Mouse (Mus musculus): ENCODE measurements at regions not wholly inside any gene's neighbourhood (a gene's known extent, or its start where the extent isn't known, plus 50 kb on each side); places are given as distances from the start of the nearest gene placed in this dataset.

DNA sequence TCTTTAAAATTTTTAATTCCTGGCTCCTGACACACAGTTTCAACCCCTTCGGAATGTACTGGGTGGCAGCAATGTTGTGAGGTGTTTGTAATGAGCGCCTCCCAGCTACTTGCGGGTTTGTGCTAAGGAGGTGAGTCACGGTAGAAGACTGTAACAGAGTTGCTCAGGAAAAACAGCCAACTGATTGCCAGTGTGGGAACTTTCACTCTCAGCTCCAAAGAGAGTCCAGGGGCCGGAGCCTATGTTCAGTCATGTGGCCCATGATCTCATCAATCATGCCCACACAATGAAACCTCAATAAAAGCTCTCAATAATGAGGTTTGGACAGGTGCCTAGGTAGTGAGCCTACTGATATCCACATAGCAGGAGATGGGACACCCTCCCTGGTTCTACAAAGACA, 130.5 kb downstream of the Nectin1 start:
- no peaks in the 10 kb centered on the region for H3K79me2 ChIP-seq (ENCODE audit: control insufficient read depth, insufficient read depth, low read length, poor library complexity)
- H3K4me1 ChIP-seq (ENCODE audit: control insufficient read depth in 1 of 2, insufficient read depth in 2 of 2, low read length in 2 of 2), result no peaks in the 10 kb centered on the region
- no peaks in the 10 kb centered on the region for H3K9me3 ChIP-seq (replicated peaks; ENCODE audit: insufficient read depth, low read length)
- H3K9ac ChIP-seq (ENCODE audit: control insufficient read depth, low read depth, low read length, poor library complexity, severe bottlenecking), result no peak overlapping the region
- H3K4me3 ChIP-seq (ENCODE audit: control insufficient read depth in 1 of 2, insufficient read depth in 1 of 2, low read depth in 2 of 2, low read length in 2 of 2), result no peak overlapping the region
- no peaks in the 10 kb centered on the region for H3K27me3 ChIP-seq (ENCODE audit: control insufficient read depth in 1 of 2, insufficient read depth in 2 of 2, low read length in 2 of 2)
- H3K36me3 ChIP-seq (ENCODE audit: control insufficient read depth in 1 of 2, insufficient read depth in 2 of 2, low read length in 2 of 2), result no peaks in the 10 kb centered on the region
- H3K27ac ChIP-seq (ENCODE audit: control insufficient read depth, low read depth, low read length), result no peak overlapping the region
- TF ChIP-seq EP300 (IDR thresholded peaks at IDR 0.05; ENCODE audit: low read depth in 1 of 2, low read length in 2 of 2) (no peak), E2F4 (IDR thresholded peaks at IDR 0.05; ENCODE audit: borderline replicate concordance, low read depth, low read length) (no peak), SMC3 (IDR thresholded peaks at IDR 0.05; ENCODE audit: low read depth, low read length) (no peak), KAT2A (conservative IDR thresholded peaks at IDR 0.05; ENCODE audit: low read depth, low read length) (no peak), TAL1 (IDR thresholded peaks at IDR 0.05; ENCODE audit: low read length) (no peak), MAFK (IDR thresholded peaks at IDR 0.05; ENCODE audit: borderline replicate concordance, low read depth, low read length) (no peak), CHD1 (IDR thresholded peaks at IDR 0.05; ENCODE audit: low read depth, low read length) (no peak), USF1 (IDR thresholded peaks at IDR 0.05; ENCODE audit: low read depth, low read length) (no peak), RAD21 (IDR thresholded peaks at IDR 0.05; ENCODE audit: low read depth, low read length) (no peak), ZC3H11A (IDR thresholded peaks at IDR 0.05; ENCODE audit: low read depth, low read length) (no peak), GABPA (IDR thresholded peaks at IDR 0.05; ENCODE audit: low read depth, low read length) (no peak), POLR2AphosphoS5 (IDR thresholded peaks at IDR 0.05; ENCODE audit: borderline replicate concordance, low read depth, low read length) (no peak), POLR2A (IDR thresholded peaks at IDR 0.05; ENCODE audit: control insufficient read depth in 1 of 2, insufficient read depth in 1 of 2, low read depth in 1 of 2, low read length in 2 of 2, poor library complexity in 1 of 2) (no peak), ZNF384 (IDR thresholded peaks at IDR 0.05; ENCODE audit: low read depth, low read length) (no peak)
- no peak for DNase-seq (ENCODE audit: low read depth, low spot score)

DNA sequence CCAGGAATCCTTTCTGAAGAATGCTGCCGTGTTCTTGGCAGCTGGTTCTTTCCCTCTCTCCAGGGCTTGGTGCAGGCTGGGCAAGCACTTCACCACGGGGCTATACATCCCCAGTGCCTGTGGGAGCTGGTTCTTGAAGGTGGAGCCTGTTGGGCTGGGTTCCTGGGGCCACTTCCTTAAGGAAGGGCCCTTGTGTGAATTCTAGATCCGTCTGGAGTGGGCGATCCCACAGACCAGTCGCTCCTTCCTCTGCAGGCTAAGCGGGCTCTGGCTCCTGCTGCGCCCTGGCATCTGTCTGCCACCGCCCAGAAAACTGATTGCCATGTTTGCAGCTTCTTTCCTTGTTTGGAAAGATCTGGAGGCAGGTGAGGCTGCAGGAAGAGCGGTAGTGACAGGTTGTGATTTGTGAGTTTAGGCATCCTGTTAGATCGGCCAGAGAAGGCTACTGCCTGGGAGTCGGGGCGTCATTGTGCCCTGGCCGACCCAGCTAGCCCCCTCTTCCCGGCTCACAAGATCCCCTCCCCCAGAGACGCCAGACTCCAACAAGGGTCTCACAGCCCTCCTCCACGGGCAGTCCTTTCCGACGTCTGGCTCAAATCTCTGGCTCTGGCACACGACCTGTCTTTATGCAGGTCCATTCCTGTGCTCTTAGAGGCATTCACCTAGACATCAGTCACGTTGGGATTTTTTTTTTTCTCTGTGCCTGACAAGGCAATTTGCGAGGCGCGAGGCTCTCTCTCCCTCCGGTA, 135.6 kb downstream of the Nectin1 start:
- Histone ChIP-seq H3K79me2 (ENCODE audit: control insufficient read depth, insufficient read depth, low read length, poor library complexity) (no peaks in the 10 kb centered on the region), H3K27me3 (ENCODE audit: control insufficient read depth in 1 of 2, insufficient read depth in 2 of 2, low read length in 2 of 2) (no peaks in the 10 kb centered on the region)

More for the DNA sequence above, 135.6 kb downstream of the Nectin1 start:
- Histone ChIP-seq H3K4me1 (ENCODE audit: control insufficient read depth in 1 of 2, insufficient read depth in 2 of 2, low read length in 2 of 2) (no peaks in the 10 kb centered on the region), H3K27ac (ENCODE audit: control insufficient read depth, low read depth, low read length) (no peak overlapping the region), H3K9ac (ENCODE audit: control insufficient read depth, low read depth, low read length, poor library complexity, severe bottlenecking) (no peak overlapping the region), H3K36me3 (ENCODE audit: control insufficient read depth in 1 of 2, insufficient read depth in 2 of 2, low read length in 2 of 2) (no peaks in the 10 kb centered on the region), H3K9me3 (replicated peaks; ENCODE audit: insufficient read depth, low read length) (no peaks in the 10 kb centered on the region), H3K4me3 (ENCODE audit: control insufficient read depth in 1 of 2, insufficient read depth in 1 of 2, low read depth in 2 of 2, low read length in 2 of 2) (no peak overlapping the region)
- TF ChIP-seq GATA1 (IDR thresholded peaks at IDR 0.05; ENCODE audit: low read depth, low read length) (no peak), NELFE (IDR thresholded peaks at IDR 0.05; ENCODE audit: low read depth, low read length) (no peak), POLR2AphosphoS5 (IDR thresholded peaks at IDR 0.05; ENCODE audit: borderline replicate concordance, low read depth, low read length) (no peak), MYC (IDR thresholded peaks at IDR 0.05; ENCODE audit: low read depth, low read length) (no peak), JUND (IDR thresholded peaks at IDR 0.05; ENCODE audit: low read depth, low read length) (no peak), SIN3A (IDR thresholded peaks at IDR 0.05; ENCODE audit: low read length) (no peak), ELF1 (IDR thresholded peaks at IDR 0.05; ENCODE audit: low read depth, low read length) (no peak), RCOR1 (IDR thresholded peaks at IDR 0.05; ENCODE audit: low read depth, low read length) (no peak), USF2 (IDR thresholded peaks at IDR 0.05; ENCODE audit: borderline replicate concordance in 1 of 2, insufficient read depth in 1 of 2, low read depth in 1 of 2, low read length in 2 of 2) (no peak)
- no peak for DNase-seq (ENCODE audit: low read depth, low spot score)
